Mouse (Mus musculus): ENCODE measurements around the gene Nav2. TPM values are rescaled to one million over a fixed set of nuclear protein-coding genes. Genes with fewer than 3 reads are reported as not detected.

Nav2 gene
- total and polyA plus RNA-seq, 3 experiments = 2.0 to 2.7 TPM; not detected in 1

- no peaks in the 10 kb centered on the region; a peak in 1 of 4 replicates for H3K27me3 ChIP-seq (ENCODE audit: control insufficient read depth in 1 of 2, insufficient read depth in 2 of 2, low read length in 2 of 2)
- H3K36me3 ChIP-seq (ENCODE audit: control insufficient read depth in 1 of 2, insufficient read depth in 2 of 2, low read length in 2 of 2) = peaks cover 0 to 8% of the 10 kb centered on the region in 2 experiments; a peak in 2 of 4 replicates
These were observed 88.3 kb downstream of the Nav2 start for GRCm38 (mm10) chr7:48996829-48997228.

GRCm38 (mm10) chr7:48998097-48998496, 89.6 kb downstream of the Nav2 start:
- peaks cover 0 to under 1% of the 10 kb centered on the region in 2 experiments; a peak in 1 of 4 replicates for H3K36me3 ChIP-seq (ENCODE audit: control insufficient read depth in 1 of 2, insufficient read depth in 2 of 2, low read length in 2 of 2)
- no peak overlapping the region for H3K9ac ChIP-seq (ENCODE audit: control insufficient read depth, low read depth, low read length, poor library complexity, severe bottlenecking)
- DNase-seq (ENCODE audit: low read depth, low spot score) = no peak
- H3K9me3 ChIP-seq (replicated peaks; ENCODE audit: insufficient read depth, low read length) = no peaks in the 10 kb centered on the region
- no peak overlapping the region for H3K27ac ChIP-seq (ENCODE audit: control insufficient read depth, low read depth, low read length)
- H3K4me3 ChIP-seq (ENCODE audit: control insufficient read depth in 1 of 2, insufficient read depth in 1 of 2, low read depth in 2 of 2, low read length in 2 of 2) = no peak overlapping the region
- H3K27me3 ChIP-seq (ENCODE audit: control insufficient read depth in 1 of 2, insufficient read depth in 2 of 2, low read length in 2 of 2) = no peaks in the 10 kb centered on the region; a peak in 1 of 4 replicates
- peaks cover 0 to 2% of the 10 kb centered on the region in 2 experiments; a peak in 2 of 4 replicates for H3K4me1 ChIP-seq (ENCODE audit: control insufficient read depth in 1 of 2, insufficient read depth in 2 of 2, low read length in 2 of 2)
- no peak for TF ChIP-seq USF2 (IDR thresholded peaks at IDR 0.05; ENCODE audit: borderline replicate concordance in 1 of 2, insufficient read depth in 1 of 2, low read depth in 1 of 2, low read length in 2 of 2)
- TF ChIP-seq TCF12 (IDR thresholded peaks at IDR 0.05; ENCODE audit: low read depth, low read length) = no peak
- TF ChIP-seq SIN3A (IDR thresholded peaks at IDR 0.05; ENCODE audit: low read length) = no peak
- no peak for TF ChIP-seq CHD1 (IDR thresholded peaks at IDR 0.05; ENCODE audit: low read depth, low read length)
- TF ChIP-seq RCOR1 (IDR thresholded peaks at IDR 0.05; ENCODE audit: low read depth, low read length) = no peak
- no peak for TF ChIP-seq KAT2A (conservative IDR thresholded peaks at IDR 0.05; ENCODE audit: low read depth, low read length)
- no peak for TF ChIP-seq POLR2AphosphoS2 (IDR thresholded peaks at IDR 0.05; ENCODE audit: low read length)
- TF ChIP-seq GABPA (IDR thresholded peaks at IDR 0.05; ENCODE audit: low read depth, low read length) = no peak
- TF ChIP-seq ETS1 (IDR thresholded peaks at IDR 0.05; ENCODE audit: low read depth, low read length) = no peak
- no peak for TF ChIP-seq E2F4 (IDR thresholded peaks at IDR 0.05; ENCODE audit: borderline replicate concordance, low read depth, low read length)
- H3K79me2 ChIP-seq (ENCODE audit: control insufficient read depth, insufficient read depth, low read length, poor library complexity) = no peaks in the 10 kb centered on the region

More at GRCm38 (mm10) chr7:48996829-48997228, 88.3 kb downstream of the Nav2 start:
- Histone ChIP-seq H3K9me3 (replicated peaks; ENCODE audit: insufficient read depth, low read length) (no peaks in the 10 kb centered on the region), H3K4me1 (ENCODE audit: control insufficient read depth in 1 of 2, insufficient read depth in 2 of 2, low read length in 2 of 2) (peaks cover 4 to 10% of the 10 kb centered on the region in 2 experiments; a peak in 3 of 4 replicates), H3K9ac (ENCODE audit: control insufficient read depth, low read depth, low read length, poor library complexity, severe bottlenecking) (no peak overlapping the region), H3K27ac (ENCODE audit: control insufficient read depth, low read depth, low read length) (no peak overlapping the region), H3K4me3 (ENCODE audit: control insufficient read depth in 1 of 2, insufficient read depth in 1 of 2, low read depth in 2 of 2, low read length in 2 of 2) (no peak overlapping the region), H3K79me2 (ENCODE audit: control insufficient read depth, insufficient read depth, low read length, poor library complexity) (no peaks in the 10 kb centered on the region)
- no peak for TF ChIP-seq E2F4 (IDR thresholded peaks at IDR 0.05; ENCODE audit: borderline replicate concordance, low read depth, low read length)
- no peak for TF ChIP-seq USF1 (IDR thresholded peaks at IDR 0.05; ENCODE audit: low read depth, low read length)
- no peak for TF ChIP-seq EP300 (IDR thresholded peaks at IDR 0.05; ENCODE audit: low read depth in 1 of 2, low read length in 2 of 2)
- no peak for TF ChIP-seq NELFE (IDR thresholded peaks at IDR 0.05; ENCODE audit: low read depth, low read length)
- no peak for TF ChIP-seq TBP (IDR thresholded peaks at IDR 0.05; ENCODE audit: low read depth, low read length)
- no peak for TF ChIP-seq MAZ (IDR thresholded peaks at IDR 0.05; ENCODE audit: low read depth, low read length)
- no peak for TF ChIP-seq POLR2A (IDR thresholded peaks at IDR 0.05; ENCODE audit: control insufficient read depth in 1 of 2, insufficient read depth in 1 of 2, low read depth in 1 of 2, low read length in 2 of 2, poor library complexity in 1 of 2)
- no peak for TF ChIP-seq BHLHE40 (IDR thresholded peaks at IDR 0.05; ENCODE audit: borderline replicate concordance, low read depth, low read length)
- TF ChIP-seq MAFK (IDR thresholded peaks at IDR 0.05; ENCODE audit: borderline replicate concordance, low read depth, low read length) = no peak
- no peak for DNase-seq (ENCODE audit: low read depth, low spot score)

Data from MEL (cell line).